Mouse (Mus musculus): ENCODE measurements around the gene Pkdrej. TPM values are rescaled to one million over a fixed set of nuclear protein-coding genes. Genes with fewer than 3 reads are reported as not detected.

The Pkdrej gene
- polyA plus RNA-seq, 1 experiment from 2014 or later: 0.10 TPM

DNA sequence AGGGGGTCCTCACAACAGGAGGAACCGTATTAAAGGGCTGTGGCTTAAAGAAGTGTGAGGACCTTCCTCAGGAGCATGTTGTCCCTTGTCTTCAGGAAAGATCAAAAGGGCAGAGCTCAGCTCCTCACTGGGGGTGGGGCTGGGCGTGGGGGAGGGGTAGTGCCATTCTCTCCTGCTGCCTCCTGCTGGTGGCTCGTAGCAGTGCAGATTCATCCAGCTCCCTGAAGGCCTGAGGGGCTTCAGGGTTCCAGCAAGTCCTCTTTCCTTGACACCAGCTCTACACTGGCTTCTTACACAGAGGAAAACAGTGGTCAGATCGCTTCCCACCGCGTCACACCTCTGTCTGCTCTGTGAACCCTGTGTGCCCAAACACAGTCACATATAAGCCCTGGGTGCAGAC lies 19.4 kb upstream of the Pkdrej start:
- WGBS: 44% methylated on average over 6 of the region's 6 CpGs
- Histone ChIP-seq H3K36me3 (ENCODE audit: control insufficient read depth, insufficient read depth, low read length) (no peaks in the 10 kb centered on the region), H3K9me3 (ENCODE audit: control insufficient read depth, low read length) (no peaks in the 10 kb centered on the region), H3K4me2 (ENCODE audit: low read depth, low read length) (no peak overlapping the region), H3K4me3 (ENCODE audit: low read length) (no peak overlapping the region), H3K4me1 (replicated peaks; ENCODE audit: control insufficient read depth, insufficient read depth, low read length) (no peaks in the 10 kb centered on the region), H3K27ac (ENCODE audit: low read length) (no peak overlapping the region), H3K27me3 (ENCODE audit: control insufficient read depth, insufficient read depth, low read depth, low read length) (no peaks in the 10 kb centered on the region), H3K9ac (ENCODE audit: low read length) (no peak overlapping the region)
- ATAC-seq (ENCODE audit: low read depth): no peak

DNA sequence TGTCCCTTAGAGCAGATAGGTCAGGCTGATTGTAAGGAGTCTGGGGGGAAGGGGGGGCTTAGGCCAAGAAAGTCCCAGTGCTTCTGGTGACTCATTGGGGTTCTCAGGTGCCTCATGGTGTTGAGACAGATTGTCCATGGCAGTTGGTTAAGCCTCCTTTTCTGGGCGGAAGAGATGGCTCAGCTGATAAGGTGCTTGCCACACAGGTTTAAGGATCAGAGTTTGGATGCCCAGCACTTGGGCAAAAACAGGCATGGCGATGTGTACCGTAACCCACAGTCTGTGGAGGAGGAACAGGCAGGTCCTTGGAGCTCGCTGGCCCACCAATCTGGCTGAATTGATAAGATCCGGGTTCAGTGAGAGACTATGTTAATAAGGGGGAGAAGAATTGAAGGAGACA lies 15.4 kb upstream of the Pkdrej start:
- H3K36me3 ChIP-seq (ENCODE audit: control insufficient read depth, insufficient read depth, low read length): no peaks in the 10 kb centered on the region
- no peak overlapping the region for H3K27ac ChIP-seq (ENCODE audit: low read length)
- no peak for ATAC-seq (ENCODE audit: low read depth)
- H3K4me3 ChIP-seq (ENCODE audit: low read length): no peak overlapping the region
- WGBS: 87% methylated on average over 5 of the region's 5 CpGs
- no peaks in the 10 kb centered on the region for H3K27me3 ChIP-seq (ENCODE audit: control insufficient read depth, insufficient read depth, low read depth, low read length)
- H3K9me3 ChIP-seq (ENCODE audit: control insufficient read depth, low read length): no peaks in the 10 kb centered on the region
- H3K4me1 ChIP-seq (replicated peaks; ENCODE audit: control insufficient read depth, insufficient read depth, low read length): peaks cover 4% of the 10 kb centered on the region
- no peak overlapping the region for H3K9ac ChIP-seq (ENCODE audit: low read length)
- no peak overlapping the region for H3K4me2 ChIP-seq (ENCODE audit: low read depth, low read length)

DNA sequence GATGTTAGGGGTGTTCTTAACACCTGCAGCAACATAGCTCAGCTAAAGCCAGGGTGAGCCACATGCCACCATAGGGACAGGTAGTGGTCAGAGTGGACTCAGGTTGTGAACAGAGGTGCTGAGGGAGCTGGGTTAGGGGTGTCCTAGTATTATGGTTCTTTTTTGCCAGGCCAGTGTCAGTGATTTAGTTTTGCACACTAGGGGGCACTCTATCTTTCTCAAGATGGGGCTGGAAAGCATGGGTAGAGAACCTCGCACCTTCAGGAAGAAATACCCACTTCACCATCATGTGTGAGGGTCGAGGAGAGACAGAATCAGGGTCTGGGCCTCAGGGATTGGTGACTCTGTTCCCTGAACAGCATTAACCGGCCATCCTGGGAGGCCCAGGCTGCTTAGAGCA lies 13.8 kb upstream of the Pkdrej start:
- WGBS: 44% methylated on average over 3 of the region's 3 CpGs
- Histone ChIP-seq H3K9me3 (ENCODE audit: control insufficient read depth, low read length) (no peaks in the 10 kb centered on the region), H3K36me3 (ENCODE audit: control insufficient read depth, insufficient read depth, low read length) (no peaks in the 10 kb centered on the region), H3K4me1 (replicated peaks; ENCODE audit: control insufficient read depth, insufficient read depth, low read length) (peaks cover 7% of the 10 kb centered on the region), H3K27ac (ENCODE audit: low read length) (no peak overlapping the region), H3K27me3 (ENCODE audit: control insufficient read depth, insufficient read depth, low read depth, low read length) (no peaks in the 10 kb centered on the region), H3K4me2 (ENCODE audit: low read depth, low read length) (no peak overlapping the region), H3K4me3 (ENCODE audit: low read length) (no peak overlapping the region), H3K9ac (ENCODE audit: low read length) (no peak overlapping the region)
- no peak for ATAC-seq (ENCODE audit: low read depth)

DNA sequence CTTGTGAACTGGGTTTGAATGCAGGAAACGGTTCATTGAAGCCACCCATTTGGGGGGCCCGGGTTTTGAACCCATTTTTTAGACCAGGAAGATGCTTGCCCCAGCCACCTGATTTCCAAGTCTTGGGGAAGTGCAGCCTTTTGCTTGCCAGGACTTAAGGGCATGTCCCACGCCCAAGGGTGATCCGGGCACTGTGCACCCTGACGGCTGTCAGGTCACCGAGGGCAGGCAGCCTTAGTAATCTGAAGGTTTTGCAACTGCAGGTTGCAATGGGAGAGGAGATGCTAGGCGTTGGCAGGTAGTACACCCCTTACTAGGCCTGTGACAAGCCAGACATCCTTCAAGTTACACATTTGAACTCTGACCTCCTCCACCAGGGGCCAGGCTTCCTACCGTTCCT lies 11.1 kb upstream of the Pkdrej start:
- no peaks in the 10 kb centered on the region for H3K36me3 ChIP-seq (ENCODE audit: control insufficient read depth, insufficient read depth, low read length)
- peak overlapping the region; percentile 83 for H3K4me2 ChIP-seq (ENCODE audit: low read depth, low read length)
- ATAC-seq (ENCODE audit: low read depth): no peak
- H3K27me3 ChIP-seq (ENCODE audit: control insufficient read depth, insufficient read depth, low read depth, low read length): no peaks in the 10 kb centered on the region
- no peaks in the 10 kb centered on the region for H3K9me3 ChIP-seq (ENCODE audit: control insufficient read depth, low read length)
- 46% methylated on average over 8 of the region's 8 CpGs for WGBS
- H3K4me3 ChIP-seq (ENCODE audit: low read length): peak overlapping the region; percentile 68
- peak overlapping the region; percentile 74 for H3K9ac ChIP-seq (ENCODE audit: low read length)
- H3K27ac ChIP-seq (ENCODE audit: low read length): no peak overlapping the region
- peaks cover 7% of the 10 kb centered on the region for H3K4me1 ChIP-seq (replicated peaks; ENCODE audit: control insufficient read depth, insufficient read depth, low read length)

DNA sequence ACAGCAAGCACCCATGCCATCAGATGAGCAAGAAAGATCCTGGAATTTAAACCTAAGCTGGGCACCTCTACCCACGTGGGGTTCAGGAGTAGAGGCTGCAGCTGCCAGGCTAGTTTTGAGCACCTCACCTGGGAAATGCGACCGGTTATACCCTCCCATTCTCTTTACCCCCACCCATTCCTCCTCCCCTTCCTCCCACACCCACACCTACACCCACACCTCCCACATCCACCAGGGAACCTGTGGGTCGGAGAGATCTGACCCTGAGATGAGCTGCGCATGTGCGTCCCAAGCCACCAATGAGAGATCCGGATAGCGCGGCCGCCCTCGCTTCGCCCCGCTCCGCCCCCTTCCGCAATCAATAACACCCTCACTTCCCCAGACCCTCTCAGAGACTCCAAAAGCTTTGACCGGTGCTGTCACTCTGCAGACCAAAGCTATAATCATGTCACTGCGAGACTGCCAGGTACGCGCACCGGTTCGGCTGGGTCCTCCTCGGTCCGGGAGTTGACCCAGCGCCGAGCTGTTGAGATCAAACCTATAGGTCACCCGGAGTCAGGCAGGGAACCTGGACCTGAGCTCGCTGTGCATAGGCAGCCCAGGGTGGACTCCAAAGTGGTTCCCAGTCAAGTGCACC lies 10.5 kb upstream of the Pkdrej start, which contains the start of gene Ttc38:
Gene Ttc38 (plus strand): TSS at position 353 of the 637 bp plus-strand sequence.
- peak; percentile 91 for ATAC-seq (ENCODE audit: low read depth)
- peak within 1 kb of the TSS; percentile 74 for H3K9ac ChIP-seq (ENCODE audit: low read length)
- H3K4me2 ChIP-seq (ENCODE audit: low read depth, low read length): peak within 1 kb of the TSS; percentile 83
- H3K9me3 ChIP-seq (ENCODE audit: control insufficient read depth, low read length): no peaks in the 10 kb centered on the region
- H3K36me3 ChIP-seq (ENCODE audit: control insufficient read depth, insufficient read depth, low read length): no peaks in the 10 kb centered on the region
- WGBS: 2% methylated on average over 27 of the region's 27 CpGs
- peak within 1 kb of the TSS; percentile 68 for H3K4me3 ChIP-seq (ENCODE audit: low read length)
- H3K27me3 ChIP-seq (ENCODE audit: control insufficient read depth, insufficient read depth, low read depth, low read length): no peaks in the 10 kb centered on the region
- no peak within 1 kb of the TSS for H3K27ac ChIP-seq (ENCODE audit: low read length)
- H3K4me1 ChIP-seq (replicated peaks; ENCODE audit: control insufficient read depth, insufficient read depth, low read length): peaks cover 7% of the 10 kb centered on the region

DNA sequence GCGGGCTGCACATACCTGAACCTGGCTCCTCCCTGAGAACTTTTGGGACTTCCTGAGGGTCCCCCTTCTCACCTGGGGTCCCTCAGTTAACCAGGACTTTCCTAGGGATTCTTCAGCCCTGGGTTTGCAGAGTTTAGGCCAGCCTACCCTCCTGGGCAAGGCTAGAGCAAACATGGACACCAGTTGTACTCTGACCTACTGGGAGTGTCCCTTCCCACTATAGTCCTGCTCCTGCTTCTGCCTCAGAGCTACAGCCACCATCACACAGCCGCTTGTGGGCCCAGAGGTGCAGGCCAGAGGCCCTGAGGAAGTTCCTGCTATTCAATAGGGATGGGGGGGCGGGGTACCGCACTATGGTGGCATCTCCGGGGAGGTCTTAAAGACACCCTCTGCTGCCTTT lies 7.9 kb upstream of the Pkdrej start:
- H3K36me3 ChIP-seq (ENCODE audit: control insufficient read depth, insufficient read depth, low read length): no peaks in the 10 kb centered on the region
- WGBS: 73% methylated on average over 5 of the region's 5 CpGs

DNA sequence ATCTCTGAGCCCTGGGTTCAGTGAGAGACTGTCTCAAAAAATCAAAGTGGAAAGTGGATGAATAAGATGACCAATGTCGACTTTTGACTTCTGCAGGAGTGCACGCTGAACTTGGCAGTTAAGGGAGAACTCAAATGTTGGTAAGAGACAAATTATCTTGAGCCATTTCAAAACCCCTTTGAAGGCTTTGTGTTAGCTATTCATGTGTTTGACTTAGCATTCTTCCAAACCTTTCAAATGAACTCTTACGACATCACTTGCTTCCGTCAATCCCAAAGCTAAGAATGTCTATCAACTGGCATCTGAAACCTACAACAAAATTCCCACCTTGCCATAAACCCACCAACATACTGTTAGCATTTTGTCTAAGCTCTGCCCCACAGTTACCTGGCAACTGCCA lies 6.5 kb upstream of the Pkdrej start:
- H3K4me1 ChIP-seq (replicated peaks; ENCODE audit: control insufficient read depth, insufficient read depth, low read length): peaks cover 7% of the 10 kb centered on the region
- no peak for ATAC-seq (ENCODE audit: low read depth)
- 51% methylated on average over 4 of the region's 4 CpGs for WGBS
- H3K27me3 ChIP-seq (ENCODE audit: control insufficient read depth, insufficient read depth, low read depth, low read length): no peaks in the 10 kb centered on the region
- no peaks in the 10 kb centered on the region for H3K36me3 ChIP-seq (ENCODE audit: control insufficient read depth, insufficient read depth, low read length)
- no peak overlapping the region for H3K4me3 ChIP-seq (ENCODE audit: low read length)
- no peak overlapping the region for H3K9ac ChIP-seq (ENCODE audit: low read length)
- H3K27ac ChIP-seq (ENCODE audit: low read length): no peak overlapping the region
- H3K9me3 ChIP-seq (ENCODE audit: control insufficient read depth, low read length): no peaks in the 10 kb centered on the region
- no peak overlapping the region for H3K4me2 ChIP-seq (ENCODE audit: low read depth, low read length)

More for the DNA sequence above, 7.9 kb upstream of the Pkdrej start:
- H3K4me2 ChIP-seq (ENCODE audit: low read depth, low read length): no peak overlapping the region
- no peaks in the 10 kb centered on the region for H3K27me3 ChIP-seq (ENCODE audit: control insufficient read depth, insufficient read depth, low read depth, low read length)
- H3K27ac ChIP-seq (ENCODE audit: low read length): no peak overlapping the region
- no peaks in the 10 kb centered on the region for H3K9me3 ChIP-seq (ENCODE audit: control insufficient read depth, low read length)
- H3K4me3 ChIP-seq (ENCODE audit: low read length): no peak overlapping the region
- no peak overlapping the region for H3K9ac ChIP-seq (ENCODE audit: low read length)
- no peak for ATAC-seq (ENCODE audit: low read depth)
- H3K4me1 ChIP-seq (replicated peaks; ENCODE audit: control insufficient read depth, insufficient read depth, low read length): peaks cover 7% of the 10 kb centered on the region

DNA sequence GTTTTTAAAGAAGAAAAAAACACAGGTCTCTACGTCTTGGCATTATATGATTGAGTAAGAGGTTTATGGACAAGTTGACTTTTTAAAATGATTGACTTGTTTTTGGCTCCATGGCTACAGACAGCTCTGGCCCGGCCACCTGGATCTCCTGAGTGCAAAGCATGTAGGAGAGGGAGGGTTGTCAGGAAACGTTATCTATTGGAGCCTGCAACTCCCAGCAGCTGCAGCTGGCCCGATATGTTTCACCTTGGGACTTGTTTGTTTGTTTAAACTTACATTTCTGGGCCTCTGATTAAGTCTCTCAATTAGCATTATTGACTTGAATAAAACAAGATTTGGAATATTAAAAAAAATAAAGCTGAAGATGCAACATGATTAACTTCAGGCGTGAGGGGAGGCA lies 5.1 kb upstream of the Pkdrej start:
- no peak overlapping the region for H3K4me3 ChIP-seq (ENCODE audit: low read length)
- no peaks in the 10 kb centered on the region for H3K27me3 ChIP-seq (ENCODE audit: control insufficient read depth, insufficient read depth, low read depth, low read length)
- WGBS: 31% methylated on average over 5 of the region's 5 CpGs
- no peak for ATAC-seq (ENCODE audit: low read depth)
- peaks cover 6% of the 10 kb centered on the region for H3K4me1 ChIP-seq (replicated peaks; ENCODE audit: control insufficient read depth, insufficient read depth, low read length)
- no peaks in the 10 kb centered on the region for H3K36me3 ChIP-seq (ENCODE audit: control insufficient read depth, insufficient read depth, low read length)
- no peak overlapping the region for H3K4me2 ChIP-seq (ENCODE audit: low read depth, low read length)
- no peak overlapping the region for H3K9ac ChIP-seq (ENCODE audit: low read length)
- no peaks in the 10 kb centered on the region for H3K9me3 ChIP-seq (ENCODE audit: control insufficient read depth, low read length)
- H3K27ac ChIP-seq (ENCODE audit: low read length): no peak overlapping the region

DNA sequence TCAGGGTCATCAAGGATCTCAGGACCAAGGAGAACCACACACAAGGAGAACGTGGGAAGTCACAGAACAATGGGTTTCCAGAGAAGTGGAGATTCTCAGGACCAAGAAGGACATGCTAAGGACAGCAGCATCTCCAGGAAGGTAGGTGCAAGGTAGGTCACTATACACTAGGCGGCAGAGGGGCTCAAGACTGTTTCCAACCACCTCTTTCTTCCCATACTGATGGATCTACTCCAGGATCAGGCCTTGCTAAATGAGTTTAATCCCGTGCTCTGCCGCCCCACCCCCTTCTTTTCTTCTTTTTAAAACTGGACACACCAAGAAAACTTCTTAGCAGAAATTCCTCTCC lies 451 bp upstream of the Pkdrej start:
- H3K4me2 ChIP-seq (ENCODE audit: low read depth, low read length): peak overlapping the region; percentile 91
- 13% methylated on average over 4 of the region's 4 CpGs for WGBS
- peak overlapping the region; percentile 74 for H3K9ac ChIP-seq (ENCODE audit: low read length)

DNA sequence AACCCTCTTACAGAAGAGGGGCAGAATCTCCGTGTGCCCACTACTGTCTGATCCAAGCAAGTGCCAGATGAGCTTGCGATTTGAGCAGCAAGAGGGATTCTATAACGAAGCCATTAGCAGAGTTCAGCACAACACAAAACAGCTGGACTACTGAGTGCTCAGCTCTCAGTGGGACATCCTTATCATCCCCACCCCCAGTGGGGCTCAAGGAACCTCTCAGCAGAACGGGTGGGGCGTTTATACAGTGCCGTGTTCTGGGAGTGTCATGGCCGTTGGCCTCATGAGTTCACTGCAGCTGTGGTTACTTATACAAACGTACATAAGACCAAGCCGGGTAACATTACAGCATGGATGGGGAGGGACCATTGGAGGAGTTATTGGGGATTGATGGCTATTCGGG lies 8.1 kb downstream of the Pkdrej start:
- no peaks in the 10 kb centered on the region; the same call in 1 of the 2 replicates for H3K27me3 ChIP-seq (ENCODE audit: control insufficient read depth, insufficient read depth, low read depth, low read length)
- ATAC-seq (ENCODE audit: low read depth): no peak
- no peak overlapping the region for H3K4me2 ChIP-seq (ENCODE audit: low read depth, low read length)
- H3K4me3 ChIP-seq (ENCODE audit: low read length): no peak overlapping the region
- no peak overlapping the region for H3K27ac ChIP-seq (ENCODE audit: low read length)
- 45% methylated on average over 10 of the region's 10 CpGs for WGBS
- no peaks in the 10 kb centered on the region for H3K36me3 ChIP-seq (ENCODE audit: control insufficient read depth, insufficient read depth, low read length)
- H3K4me1 ChIP-seq (replicated peaks; ENCODE audit: control insufficient read depth, insufficient read depth, low read length): peaks cover 15% of the 10 kb centered on the region
- H3K9ac ChIP-seq (ENCODE audit: low read length): no peak overlapping the region
- H3K9me3 ChIP-seq (ENCODE audit: control insufficient read depth, low read length): peaks cover 6% of the 10 kb centered on the region

More for the DNA sequence above, 451 bp upstream of the Pkdrej start:
- Histone ChIP-seq H3K9me3 (ENCODE audit: control insufficient read depth, low read length) (peaks cover 7% of the 10 kb centered on the region), H3K27ac (ENCODE audit: low read length) (no peak overlapping the region), H3K4me1 (replicated peaks; ENCODE audit: control insufficient read depth, insufficient read depth, low read length) (peaks cover 6% of the 10 kb centered on the region; the same call in 1 of the 2 replicates), H3K27me3 (ENCODE audit: control insufficient read depth, insufficient read depth, low read depth, low read length) (no peaks in the 10 kb centered on the region; the same call in 1 of the 2 replicates), H3K4me3 (ENCODE audit: low read length) (peak overlapping the region; percentile 54), H3K36me3 (ENCODE audit: control insufficient read depth, insufficient read depth, low read length) (no peaks in the 10 kb centered on the region)
- ATAC-seq (ENCODE audit: low read depth): peak; percentile 47
